Mouse (Mus musculus) liver, embryonic 14 days (tissue): ENCODE measurements around the gene Pirb. TPM values are rescaled to one million over a fixed set of nuclear protein-coding genes. Genes with fewer than 3 reads are reported as not detected.

ENCODE experiments used
- polyA plus RNA-seq: library from polyadenylated mRNA; depleted of rRNA; stranded (reverse); fragments of >200 nt; gene quantifications from 2 replicates; pipeline ENCODE4 v1.2.3, GENCODE M21; 2012; rRNA removed

Pirb gene
- polyA plus RNA-seq = 1.1 and 1.4 TPM in 2 replicates

DNA sequence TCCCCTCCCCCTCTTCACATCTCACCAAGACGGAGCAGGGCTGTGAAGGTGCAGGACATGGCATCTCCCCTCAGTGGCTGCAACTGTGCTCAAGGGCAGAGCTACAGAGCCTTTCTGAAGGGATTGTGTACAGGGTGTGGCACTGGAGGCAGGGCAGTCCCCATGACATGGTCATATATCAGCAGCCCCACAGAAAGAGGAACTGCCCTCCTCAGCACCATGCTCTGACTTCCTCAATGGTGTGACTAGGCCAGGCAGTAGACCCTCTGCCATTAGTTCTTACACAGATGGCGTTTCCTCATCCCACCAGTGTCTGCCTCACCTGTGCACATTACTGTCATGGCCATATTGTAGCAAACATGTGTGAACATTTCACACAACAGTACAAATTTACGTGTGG is at the start of gene Pirb:
Gene Pirb, minus strand, starts transcription at position 124 of the 400 bp plus-strand sequence.

DNA sequence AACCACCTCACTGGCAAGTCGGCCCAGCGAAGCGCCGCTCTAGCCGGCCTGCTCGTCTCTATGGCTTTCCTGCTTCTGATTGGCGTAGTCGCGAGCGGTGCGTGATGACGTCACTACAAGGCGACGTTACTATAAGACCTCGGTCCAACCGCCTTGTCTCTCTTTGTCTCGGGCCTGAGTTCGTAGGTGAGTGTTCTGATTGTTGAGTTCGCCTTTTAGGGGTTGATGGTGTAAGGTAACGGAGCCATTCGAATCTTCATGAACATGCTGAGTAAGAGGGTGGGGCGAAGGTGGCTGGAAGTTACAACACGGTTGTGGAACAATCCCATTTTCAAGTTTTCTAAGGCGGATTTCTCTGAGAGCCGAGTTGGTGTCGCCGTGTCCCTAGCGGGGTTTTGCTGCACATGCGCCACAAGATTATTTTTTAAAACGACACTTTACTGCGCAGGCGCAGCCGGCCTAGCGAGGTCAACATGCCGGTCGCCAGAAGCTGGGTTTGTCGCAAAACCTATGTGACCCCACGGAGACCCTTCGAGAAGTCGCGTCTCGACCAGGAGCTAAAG is 16.2 kb downstream of the Pirb start, which contains the start of gene Rps9:
Gene Rps9, plus strand, starts transcription at position 115 of the 563 bp plus-strand sequence.

DNA sequence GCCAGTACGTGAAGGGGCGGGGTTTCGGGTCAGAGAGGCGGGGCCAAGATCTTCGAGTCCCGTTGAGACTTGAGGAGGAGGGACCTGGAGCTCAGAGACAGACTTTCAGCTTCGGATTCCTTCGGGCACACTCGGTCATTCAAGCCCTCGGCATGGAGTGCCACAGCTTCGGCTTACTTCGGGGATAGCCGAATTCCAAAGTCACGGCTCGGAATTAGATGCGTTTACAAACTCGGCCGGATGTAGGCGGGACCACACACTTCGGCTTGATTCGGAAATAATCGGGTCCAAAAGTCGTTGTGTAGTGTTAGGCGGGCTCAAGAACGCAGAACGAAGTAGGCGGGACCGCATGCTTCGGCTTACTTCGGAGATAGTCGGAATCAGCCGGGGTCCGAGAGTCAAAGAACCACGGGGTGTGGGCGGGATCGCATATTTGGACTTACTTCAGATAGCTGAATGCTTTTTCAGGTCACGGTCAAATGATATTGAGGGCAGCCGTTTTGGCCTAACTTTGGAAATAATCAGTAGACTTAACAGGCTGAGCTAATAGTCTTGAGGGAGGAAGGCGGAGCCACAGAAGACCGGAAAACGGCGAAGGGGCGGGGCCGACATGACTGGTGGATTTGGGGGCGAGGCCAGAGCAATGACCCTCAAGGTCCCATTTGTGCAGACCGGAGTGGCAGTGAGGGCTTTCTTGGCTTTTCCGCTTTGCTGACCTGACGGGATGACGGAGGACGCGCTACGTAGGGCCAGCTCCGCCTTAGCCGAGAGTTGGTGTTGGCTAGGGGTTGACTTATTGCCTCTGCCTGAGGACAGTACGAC is 27.0 kb downstream of the Pirb start, which contains the start of gene Mboat7:
Gene Mboat7, minus strand, starts transcription at position 537 of the 822 bp plus-strand sequence.

DNA sequence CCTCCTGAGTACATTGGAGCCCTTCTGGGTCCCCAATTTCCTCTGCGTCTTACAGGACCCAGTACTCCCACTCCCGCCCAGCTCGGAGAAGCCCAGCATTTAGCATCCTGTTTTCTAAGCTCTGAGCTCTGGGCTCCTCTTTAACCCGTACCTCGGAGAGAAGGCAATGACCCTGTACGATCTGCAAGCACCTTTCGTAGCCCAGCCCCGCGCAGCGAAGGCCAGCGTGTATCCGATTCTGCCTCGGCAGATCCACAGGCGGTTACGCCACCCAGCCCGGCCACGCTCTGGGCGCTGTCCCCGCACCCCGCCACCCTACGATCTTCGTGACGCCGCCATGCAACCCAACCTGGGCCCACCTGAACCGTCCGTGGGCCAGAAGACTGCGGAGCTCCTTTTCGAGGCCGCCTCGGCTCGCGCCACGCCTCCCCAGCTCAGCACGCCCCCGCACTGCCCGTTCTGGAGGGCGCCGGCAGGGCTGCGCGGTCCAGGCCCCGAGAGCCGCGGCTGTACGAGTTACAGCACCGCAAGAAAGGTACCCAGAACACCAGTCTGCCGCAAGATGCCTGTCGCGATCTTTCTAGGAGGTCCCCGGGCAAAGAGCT is 27.7 kb downstream of the Pirb start, which contains the start of gene Tsen34:
Gene Tsen34, plus strand, starts transcription at position 482 of the 605 bp plus-strand sequence.

DNA sequence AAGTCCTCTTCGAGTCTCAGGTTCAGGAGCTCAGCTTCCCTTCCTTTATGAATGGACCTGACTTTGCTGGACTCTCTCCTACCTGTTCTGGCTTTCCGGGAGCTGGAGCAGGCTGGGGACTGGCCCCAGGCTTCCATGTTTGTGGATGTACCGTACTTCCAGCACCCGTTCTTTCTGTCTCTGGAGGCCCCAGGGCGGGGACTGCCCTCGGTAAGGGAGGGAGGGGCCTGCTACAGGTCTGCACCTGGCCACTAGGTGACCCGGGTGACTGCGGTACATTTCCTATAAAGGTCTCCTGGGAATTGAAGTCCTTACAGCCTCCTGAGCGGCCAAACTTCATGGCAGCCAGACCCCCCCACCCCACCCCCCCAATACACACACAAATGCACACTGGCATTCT is 42.8 kb downstream of the Pirb start, which contains the start of gene Tmc4:
Gene Tmc4, minus strand, starts transcription at position 212 of the 400 bp plus-strand sequence.

DNA sequence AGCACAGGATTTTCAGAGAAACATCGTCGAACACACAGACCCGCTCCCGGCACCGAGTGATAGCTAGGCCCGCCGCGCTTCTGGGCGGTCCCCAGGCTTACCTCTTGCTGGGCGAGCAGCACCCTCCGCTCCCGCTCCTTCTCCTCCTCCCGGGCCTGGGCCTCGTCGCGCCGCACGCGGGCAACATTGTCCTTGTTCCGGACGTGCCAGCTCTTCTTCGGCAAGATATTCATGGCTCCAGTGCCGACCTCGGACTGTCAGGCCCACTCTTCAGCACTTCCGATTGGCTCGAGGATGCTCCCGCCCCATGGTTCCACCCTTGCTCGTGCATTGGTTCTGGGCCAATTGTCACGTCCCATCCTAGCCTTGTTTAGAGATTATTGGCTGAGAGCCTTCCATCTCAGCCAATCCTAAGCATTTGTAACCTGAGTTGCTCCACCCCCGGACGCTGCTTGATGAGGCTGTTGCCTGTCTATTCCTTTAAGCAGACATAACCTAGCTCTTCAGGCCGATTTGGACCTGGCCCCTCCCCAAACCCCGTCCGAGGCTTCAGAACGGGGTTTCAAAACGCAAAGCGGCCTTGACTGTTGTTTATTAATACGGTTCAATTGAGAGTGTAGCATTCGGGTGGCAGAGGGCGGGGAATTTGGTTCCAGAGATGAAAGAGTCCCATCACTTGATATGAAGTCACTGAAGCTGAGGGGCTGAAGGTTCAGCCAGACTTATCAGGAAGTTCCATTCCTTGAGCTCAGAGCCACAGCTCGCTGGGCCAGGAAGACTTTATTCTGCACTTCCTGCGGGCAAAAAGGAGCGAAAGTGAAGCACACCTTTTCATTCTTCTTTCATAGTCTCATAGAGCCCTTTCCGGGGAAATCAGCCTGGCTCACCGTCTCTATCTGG is 54.7 kb downstream of the Pirb start, which contains the start of gene Leng1:
Gene Leng1, minus strand, starts transcription at position 626 of the 900 bp plus-strand sequence.

Other genes starting within 250 kb of the Pirb start
- 0.09 and 0.10 TPM in 2 replicates for gene Tarm1, start 217.8 kb downstream of the Pirb start, polyA plus RNA-seq
- gene Oscar, start 104.2 kb downstream of the Pirb start, polyA plus RNA-seq = 0.07 and 0.09 TPM in 2 replicates
- gene Ndufa3, start 103.0 kb downstream of the Pirb start, polyA plus RNA-seq = 96.0 and 97.2 TPM in 2 replicates
- gene Tfpt, start 90.5 kb downstream of the Pirb start, polyA plus RNA-seq = 11.8 TPM in 2 replicates
- gene Prpf31, start 90.4 kb downstream of the Pirb start, polyA plus RNA-seq = 27.8 and 30.8 TPM in 2 replicates
- gene Cnot3, start 75.1 kb downstream of the Pirb start, polyA plus RNA-seq = 23.9 and 29.4 TPM in 2 replicates
- 3.5 and 3.9 TPM in 2 replicates for gene Leng1, start 54.6 kb downstream of the Pirb start, polyA plus RNA-seq
- 4.6 and 5.2 TPM in 2 replicates for gene Tmc4, start 42.8 kb downstream of the Pirb start, polyA plus RNA-seq
- gene Tsen34, start 27.5 kb downstream of the Pirb start, polyA plus RNA-seq = 20.7 and 24.8 TPM in 2 replicates
- gene Mboat7, start 26.9 kb downstream of the Pirb start, polyA plus RNA-seq = 9.0 and 10.6 TPM in 2 replicates
- gene Rps9, start 16.4 kb downstream of the Pirb start, polyA plus RNA-seq = 2,051 and 2,190 TPM in 2 replicates
- gene Gm15448, start 105.3 kb upstream of the Pirb start, polyA plus RNA-seq = 0.02 and 0.07 TPM in 2 replicates
- 0.35 and 0.55 TPM in 2 replicates for gene Pira2, start 124.7 kb upstream of the Pirb start, polyA plus RNA-seq
- gene Gm14548, start 177.7 kb upstream of the Pirb start, polyA plus RNA-seq = 0.12 and 0.23 TPM in 2 replicates
- gene Lilra6, start 195.1 kb upstream of the Pirb start, polyA plus RNA-seq = 0.15 and 0.27 TPM in 2 replicates